Mouse (Mus musculus): Measurements from ENCODE around the gene Pop7.

Gene Pop7

GRCm38 (mm10) chr5:137527413-137527812 is 25.1 kb upstream of the Pop7 start:
- DNase-seq: no peak

GRCm38 (mm10) chr5:137526192-137526936 is 24.0 kb upstream of the Pop7 start:
- DNase-seq: peak; percentile 60

DNA sequence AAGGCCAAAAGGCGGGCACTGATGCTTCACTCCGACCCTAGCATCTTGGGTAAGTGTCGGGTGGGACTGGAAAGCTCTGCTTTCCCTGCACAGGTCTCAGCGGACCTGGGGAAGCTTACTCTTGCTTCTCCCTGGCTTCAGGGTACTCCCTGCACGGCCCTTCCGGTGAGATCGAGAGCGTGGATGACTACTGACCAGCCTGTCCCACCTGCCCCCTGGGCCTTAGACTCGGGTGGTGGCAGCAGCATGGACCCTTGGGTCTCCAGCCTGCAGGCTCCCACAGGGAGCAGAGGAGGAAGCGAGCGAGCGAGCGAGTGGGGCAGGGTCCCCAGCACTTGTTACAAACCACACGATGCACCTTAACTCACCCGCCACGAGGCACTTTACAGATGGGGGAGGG is 23.2 kb upstream of the Pop7 start:
- DNase-seq: no peak

DNA sequence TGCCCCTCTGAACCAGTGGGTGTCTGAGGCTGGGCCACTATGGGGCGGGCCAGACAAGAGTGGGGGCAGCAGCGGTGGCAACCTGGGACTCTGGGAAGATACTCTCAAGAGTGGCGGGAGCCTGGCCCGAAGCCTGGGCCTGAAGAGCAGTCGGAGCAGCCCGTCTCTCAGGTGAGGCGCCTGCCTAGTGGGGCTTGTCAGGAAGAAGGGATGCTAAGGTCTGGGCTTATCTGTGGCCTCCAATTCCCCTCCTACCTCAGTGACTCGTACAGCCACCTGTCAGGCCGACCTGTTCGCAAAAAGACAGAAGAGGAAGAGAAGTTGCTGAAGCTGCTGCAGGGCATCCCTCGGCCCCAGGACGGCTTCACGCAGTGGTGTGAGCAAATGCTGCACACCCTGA is 22.4 kb upstream of the Pop7 start:
- no peak for DNase-seq

DNA sequence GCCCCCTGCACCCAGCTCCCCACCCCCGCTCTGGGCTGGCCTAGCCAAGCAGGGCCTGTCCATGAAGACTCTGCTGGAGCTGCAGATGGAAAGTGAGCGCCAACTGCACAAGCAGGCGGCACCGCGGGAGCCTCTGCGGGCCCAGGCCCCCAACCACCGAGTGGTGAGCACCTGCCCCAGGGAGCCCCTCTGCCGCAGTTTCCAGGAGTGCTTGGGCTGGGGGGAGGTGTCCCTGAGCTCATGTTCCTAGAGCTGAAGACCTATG is 21.9 kb upstream of the Pop7 start:
- no peak for DNase-seq

DNA sequence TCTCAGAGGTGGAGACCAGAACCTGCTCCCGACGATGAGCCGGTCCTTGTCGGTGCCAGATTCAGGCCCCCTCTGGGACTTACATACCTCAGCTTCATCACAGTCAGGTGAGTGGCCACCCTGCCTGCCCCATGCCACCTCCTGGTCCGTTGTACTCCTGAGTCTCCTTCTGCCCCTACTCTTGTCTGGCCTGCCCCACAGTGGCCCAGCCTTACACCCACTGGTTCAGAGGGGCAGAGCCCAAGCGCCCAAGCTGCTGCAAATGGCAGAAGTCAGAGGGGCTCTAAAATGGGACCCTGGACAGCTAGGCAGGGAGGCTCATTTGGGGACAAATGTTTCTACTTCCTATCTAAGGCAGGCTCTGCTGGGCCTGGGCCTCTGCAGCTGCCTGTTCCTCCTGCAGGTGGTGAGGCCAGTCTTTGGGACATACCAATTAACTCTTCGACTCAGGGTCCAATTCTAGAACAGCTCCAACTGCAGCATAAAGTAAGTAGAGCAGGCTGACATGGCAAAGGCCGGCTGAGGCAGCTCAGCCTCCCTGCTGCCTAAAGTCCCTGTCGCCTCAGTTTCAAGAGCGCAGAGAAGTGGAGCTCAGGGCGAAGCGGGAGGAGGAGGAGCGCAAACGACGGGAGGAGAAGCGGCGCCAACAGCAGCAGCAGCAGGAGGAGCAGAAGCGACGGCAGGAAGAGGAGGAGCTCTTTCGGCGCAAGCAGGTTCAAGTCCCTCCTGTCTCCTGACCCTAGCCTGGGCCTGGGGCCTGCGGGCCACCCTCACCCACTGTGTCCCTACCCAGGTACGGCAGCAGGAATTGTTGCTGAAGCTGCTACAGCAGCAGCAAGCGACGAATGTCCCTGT is 21.3 kb upstream of the Pop7 start:
- no peak for DNase-seq

DNA sequence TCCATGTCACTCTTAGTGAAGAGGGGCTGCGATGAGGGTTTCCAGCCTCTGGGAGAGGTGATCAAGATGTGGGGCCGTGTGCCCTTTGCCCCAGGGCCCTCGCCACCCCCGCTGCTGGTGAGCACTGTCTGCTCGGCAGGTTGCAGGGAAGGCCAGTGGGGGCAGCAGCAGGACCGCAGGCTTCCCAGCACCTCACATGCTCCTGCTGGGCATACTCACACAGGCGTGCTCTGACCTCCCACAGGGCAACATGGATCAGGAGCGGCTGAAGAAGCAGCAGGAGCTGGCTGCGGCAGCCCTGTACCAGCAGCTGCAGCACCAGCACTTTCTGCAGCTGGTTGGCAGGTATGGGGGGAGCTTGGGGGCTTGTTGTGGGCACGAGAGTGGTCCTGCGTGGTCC is 20.4 kb upstream of the Pop7 start:
- DNase-seq: no peak

DNA sequence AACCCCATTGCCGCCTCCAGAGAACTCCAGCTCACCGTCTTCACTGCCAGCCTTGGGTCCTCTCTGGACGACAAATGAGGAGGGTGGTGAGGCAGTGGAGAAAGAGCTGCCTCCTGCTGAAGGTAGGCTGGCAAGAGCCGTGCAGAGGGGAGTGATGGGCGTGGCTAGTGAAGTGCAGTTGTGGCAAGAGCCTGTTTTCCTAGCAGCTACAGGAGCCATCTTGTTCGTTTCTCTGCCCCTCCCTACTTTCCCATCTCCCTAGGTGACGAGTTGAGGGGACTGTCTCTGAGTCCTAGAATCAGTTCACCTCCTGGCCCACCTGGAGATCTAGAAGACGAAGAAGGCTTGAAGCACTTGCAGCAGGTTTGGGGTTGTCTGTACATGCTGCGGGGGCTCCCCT is 19.5 kb upstream of the Pop7 start:
- no peak for DNase-seq

- no peak for DNase-seq
Observed at GRCm38 (mm10) chr5:137519691-137520550, 17.6 kb upstream of the Pop7 start.

DNA sequence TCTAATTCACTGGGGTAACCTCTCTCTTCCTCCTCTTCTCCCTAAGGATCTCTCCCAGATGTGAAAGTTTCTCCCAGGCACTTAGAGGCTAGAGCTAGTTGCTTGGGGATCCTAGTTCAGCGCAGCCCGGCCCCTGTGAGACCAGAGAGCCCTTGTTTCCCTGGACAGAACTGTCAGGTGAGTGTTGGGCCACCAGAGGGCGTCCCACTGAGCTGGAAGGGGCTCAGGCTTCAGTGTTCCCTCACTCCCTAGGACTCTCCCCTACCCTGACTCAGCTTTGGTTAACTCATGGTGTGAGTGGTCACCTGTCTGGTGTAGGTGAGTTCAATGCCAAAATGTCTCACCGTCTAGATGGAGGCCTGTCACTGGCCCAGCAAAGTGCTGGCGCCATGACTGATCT is 16.1 kb upstream of the Pop7 start, which contains the start of gene Gigyf1:
Gene Gigyf1 (plus strand): TSS at position 113 of the 400 bp plus-strand sequence.
- DNase-seq: no peak

DNA sequence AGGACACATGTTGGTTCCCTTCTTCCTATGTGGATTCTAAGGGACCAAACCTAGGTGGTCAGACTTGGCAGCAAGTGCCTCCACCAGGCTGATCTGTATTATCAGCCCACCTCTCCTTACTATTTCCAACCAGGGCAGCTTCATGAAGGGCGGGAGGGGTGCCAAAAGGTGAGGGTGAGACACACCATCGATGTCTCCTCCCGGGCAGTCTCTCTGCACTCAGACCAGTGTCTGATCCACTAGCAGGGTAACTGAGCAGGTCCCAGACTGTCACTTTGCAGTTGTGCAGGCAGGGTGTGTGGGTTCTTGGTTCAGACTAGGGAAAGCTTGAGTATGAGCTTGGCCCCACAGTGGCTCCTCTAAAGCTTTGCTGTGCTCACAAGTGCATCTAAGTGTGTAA is 12.5 kb upstream of the Pop7 start:
- no peak for DNase-seq

GRCm38 (mm10) chr5:137513951-137514721 is 11.8 kb upstream of the Pop7 start:
- no peak for DNase-seq

GRCm38 (mm10) chr5:137512847-137513794 is 10.8 kb upstream of the Pop7 start:
- no peak for DNase-seq

DNA sequence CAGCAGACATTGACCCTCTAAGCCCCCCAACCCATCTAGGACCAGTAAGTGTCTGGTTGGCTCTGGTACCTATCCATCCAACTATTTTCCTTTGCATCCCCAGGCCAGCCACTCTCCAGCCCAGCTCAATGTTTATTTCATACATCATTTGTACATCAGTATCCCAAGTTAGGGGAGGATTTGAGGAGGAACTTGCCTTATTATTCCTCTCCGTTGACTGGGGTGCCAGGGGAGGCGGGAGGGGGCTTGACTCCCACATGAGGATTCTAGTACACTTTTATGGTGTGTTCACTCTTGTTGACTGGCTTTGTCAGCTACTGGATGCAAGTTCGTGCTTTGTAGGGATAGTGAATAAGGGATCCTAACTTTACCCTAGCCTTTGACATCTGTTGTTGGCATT is 9.4 kb upstream of the Pop7 start:
- no peak for DNase-seq

GRCm38 (mm10) chr5:137510573-137511390 is 8.5 kb upstream of the Pop7 start:
- DNase-seq: peak; percentile 16

DNA sequence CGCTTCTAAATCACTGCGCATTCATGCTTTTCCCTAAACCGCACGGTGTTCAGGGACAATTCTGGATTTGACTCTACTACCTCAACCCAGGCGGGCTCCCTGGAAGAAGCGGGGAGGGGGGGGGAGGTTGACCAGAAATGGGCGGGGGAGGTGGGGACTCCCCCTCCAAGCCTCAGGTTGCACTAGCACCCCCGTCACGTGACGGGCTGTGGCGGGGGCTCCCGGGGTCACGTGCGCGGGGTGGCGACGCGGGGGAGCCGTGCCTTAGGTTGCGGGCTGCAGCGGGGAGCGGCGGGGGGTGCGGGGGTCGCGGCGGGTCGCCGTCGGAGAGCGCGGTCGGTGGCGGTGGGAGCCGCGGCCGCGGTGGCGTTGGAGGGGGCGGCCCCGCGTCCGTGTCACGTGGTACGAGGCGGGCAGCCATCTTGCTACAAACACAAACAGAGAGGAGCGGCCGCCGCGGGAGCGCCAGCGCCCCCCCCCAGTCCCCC is 7.7 kb upstream of the Pop7 start:
- peak; percentile 86 for DNase-seq

- no peak for DNase-seq
Observed at GRCm38 (mm10) chr5:137504041-137504440, 1.7 kb upstream of the Pop7 start.

DNA sequence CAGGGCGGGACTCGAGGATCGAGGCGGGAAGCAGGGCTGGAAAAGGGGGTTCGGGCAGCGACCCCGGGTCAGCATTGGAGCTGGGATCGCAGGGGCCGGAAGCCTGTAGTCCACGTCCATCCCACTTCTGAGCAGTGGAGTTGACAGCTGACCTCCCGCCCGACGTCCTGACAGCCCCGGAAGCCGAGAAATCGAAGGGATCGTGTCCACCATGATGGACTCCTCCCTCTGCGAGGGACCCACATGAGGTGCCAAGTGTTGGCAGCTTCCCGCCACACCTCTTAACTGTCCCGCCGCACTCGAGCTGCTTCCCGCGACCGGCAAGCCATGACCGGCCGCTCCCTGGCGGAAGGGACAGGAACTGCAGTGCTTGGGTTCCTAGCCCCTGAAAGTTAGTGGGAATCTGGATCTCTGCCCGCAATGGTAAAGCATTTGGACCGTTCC is 371 bp upstream of the Pop7 start:
- no peak for DNase-seq

GRCm38 (mm10) chr5:137500186-137500585 is 2.1 kb downstream of the Pop7 start:
- no peak for DNase-seq

DNA sequence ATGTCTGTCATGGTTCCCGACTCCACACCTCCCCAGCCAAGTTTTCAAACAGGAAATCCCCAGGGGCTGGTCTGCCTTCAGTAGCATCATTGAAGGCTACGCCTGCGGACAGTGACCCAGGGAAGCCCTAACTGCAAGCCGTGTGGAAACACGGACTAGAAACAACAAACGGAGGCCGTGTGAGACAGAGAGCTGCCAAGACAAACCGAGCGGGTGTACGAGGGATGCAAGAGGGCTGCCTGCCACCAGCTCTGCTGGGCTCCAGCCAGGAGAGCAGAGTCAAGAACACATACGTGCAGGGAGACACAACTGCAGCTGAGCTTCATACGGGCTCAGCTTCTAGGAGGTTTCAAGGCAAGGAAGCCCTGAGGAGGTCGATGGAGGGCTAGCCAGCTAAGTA is 8.5 kb downstream of the Pop7 start:
- no peak for DNase-seq
